Mouse (Mus musculus): ENCODE results near the gene Rapsn.

The Rapsn gene

DNA sequence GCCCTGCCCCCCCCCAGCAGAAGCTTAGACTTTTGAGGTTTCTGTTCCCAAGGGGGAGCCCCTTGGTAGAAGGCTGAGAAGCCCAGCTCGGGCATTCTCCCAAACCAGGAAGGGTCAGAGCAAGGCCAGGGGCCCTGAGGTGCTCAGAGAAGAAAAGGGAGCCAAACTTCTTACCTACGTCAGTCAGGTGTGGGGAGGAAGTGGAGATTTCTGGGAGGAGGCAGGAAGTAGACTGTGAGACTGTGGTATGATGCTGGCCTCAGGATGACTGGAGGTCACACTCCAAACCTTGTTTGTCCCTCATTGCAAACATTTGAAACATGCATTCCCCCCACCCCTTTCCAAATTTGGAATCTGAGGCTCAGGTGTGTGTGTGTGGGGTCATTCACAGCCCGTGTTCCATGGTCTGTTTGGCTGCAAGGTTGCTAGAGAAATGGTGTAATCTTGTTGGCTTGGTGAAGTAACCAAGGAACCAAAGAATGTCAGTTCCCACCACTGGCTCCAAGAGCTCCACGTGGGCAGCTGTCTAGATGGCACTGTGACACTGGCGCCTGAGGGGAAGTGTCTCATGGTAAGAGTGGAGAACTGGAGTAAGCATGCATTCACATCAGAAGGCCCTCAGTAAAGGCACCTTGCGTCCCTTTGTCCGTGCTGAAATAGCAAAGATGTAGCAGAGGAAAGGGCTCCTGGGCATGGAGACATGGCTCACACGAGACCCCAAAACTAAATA lies 45.5 kb downstream of the Rapsn start:
- no peak for DNase-seq (ENCODE audit: low read depth)

DNA sequence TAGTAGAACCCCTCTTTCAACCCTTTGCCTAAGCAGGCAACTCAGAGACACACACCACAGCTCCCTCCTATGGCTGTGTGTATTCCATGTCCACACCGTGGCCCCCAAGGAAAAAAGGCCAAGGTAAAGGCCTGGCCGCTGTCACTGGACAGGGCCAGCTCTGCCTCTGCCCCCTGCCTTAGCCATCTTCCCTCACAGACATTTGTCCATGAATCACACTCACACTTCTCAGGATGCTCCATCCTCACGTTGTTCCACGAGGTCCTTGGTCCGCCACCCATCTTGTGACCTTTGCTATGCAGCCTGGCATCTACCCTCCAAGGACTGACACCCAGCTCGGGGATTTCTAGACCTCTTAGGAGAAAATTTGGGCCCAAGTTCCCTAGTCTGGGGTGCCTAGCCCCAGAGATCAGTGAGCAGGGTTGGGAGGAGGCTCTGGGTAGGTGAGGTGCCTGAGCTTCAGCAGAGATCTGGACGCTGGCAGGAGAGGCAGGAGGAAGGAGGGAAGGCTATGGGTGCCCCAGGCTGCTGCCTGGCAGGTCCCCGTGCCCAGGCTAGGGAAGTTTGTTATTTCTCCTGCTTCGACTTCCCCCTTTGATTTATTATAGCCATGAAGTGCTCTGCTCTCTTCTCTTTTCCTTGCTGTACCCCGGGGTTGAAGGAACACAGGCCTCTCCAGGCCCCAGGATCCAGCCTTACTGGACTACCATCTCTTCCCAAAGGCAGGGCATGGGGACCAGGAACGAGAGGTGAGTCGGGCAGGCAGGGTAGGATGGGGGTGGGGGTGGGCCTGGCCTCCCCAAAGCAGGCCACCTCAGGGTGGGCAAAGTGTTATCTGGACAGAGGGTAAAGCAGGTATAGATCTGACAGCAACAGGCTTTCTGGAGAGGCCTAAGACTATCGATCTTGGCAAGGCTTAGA lies 46.6 kb downstream of the Rapsn start, which contains the start of gene Spi1:
Gene Spi1, plus strand, starts transcription at position 616 of the 921 bp plus-strand sequence.
- no peak for DNase-seq (ENCODE audit: low read depth)

- peak; percentile 71 for DNase-seq (ENCODE audit: low read depth)
Measured at GRCm38 (mm10) chr2:91082844-91083243, 47.4 kb downstream of the Rapsn start.

DNA sequence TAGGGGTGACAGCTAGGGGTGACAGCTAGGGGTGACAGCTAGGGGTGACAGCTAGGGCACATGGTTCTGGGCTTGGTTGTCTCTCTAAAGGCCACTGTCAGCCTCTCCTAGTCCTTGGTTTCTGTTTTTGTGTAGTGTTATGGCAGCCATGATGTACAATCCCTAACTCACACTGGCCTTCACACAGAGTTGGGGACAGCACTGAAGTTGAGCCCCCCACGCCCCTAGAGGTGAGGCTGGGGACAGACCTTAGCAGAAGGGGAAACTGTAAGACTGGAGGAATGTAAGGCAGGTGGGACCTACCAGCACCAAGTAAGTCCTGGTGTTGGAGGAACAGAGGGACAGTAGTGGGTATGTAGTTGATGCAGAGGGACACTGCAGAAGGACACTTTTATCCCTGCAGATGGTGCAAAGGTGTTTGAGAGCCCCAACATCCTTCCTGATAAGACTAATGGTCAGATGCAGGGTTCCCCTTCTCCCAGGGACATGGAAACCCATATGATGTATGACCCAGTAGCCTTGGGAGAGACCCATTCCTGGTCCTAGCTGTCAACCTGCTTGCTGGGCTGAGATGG lies 48.0 kb downstream of the Rapsn start:
- DNase-seq (ENCODE audit: low read depth), result no peak

GRCm38 (mm10) chr2:91084179-91084820 lies 48.9 kb downstream of the Rapsn start:
- no peak for DNase-seq (ENCODE audit: low read depth)

- DNase-seq (ENCODE audit: low read depth), result no peak
Measured at GRCm38 (mm10) chr2:91085494-91086391, 50.3 kb downstream of the Rapsn start.

GRCm38 (mm10) chr2:91086392-91087237 lies 51.2 kb downstream of the Rapsn start:
- DNase-seq (ENCODE audit: low read depth), result no peak

GRCm38 (mm10) chr2:91087453-91087852 lies 52.0 kb downstream of the Rapsn start:
- DNase-seq (ENCODE audit: low read depth), result no peak

GRCm38 (mm10) chr2:91088987-91089386 lies 53.6 kb downstream of the Rapsn start:
- no peak for DNase-seq (ENCODE audit: low read depth)

DNA sequence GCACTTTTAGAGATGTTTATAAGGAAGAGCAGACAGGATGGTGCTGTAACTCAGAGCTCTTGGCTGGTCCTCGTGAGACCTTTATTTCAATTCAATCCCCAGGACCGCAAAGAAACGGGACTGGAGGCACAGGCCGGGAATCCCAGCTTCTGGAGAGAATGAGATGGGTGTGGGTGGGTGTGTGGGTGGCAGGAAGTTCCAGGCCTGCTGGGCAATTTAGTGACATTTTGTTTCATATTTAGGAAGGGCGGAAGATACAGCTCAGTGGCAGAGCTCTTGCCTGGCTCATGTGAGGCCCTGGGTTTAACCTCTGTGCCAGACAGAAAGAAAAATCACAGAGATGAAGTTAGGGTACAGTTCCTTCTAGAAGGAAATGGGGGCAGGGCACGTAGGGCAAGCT lies 54.8 kb downstream of the Rapsn start:
- DNase-seq (ENCODE audit: low read depth), result no peak

- no peak for DNase-seq (ENCODE audit: low read depth)
Measured at GRCm38 (mm10) chr2:91090827-91091226, 55.4 kb downstream of the Rapsn start.
